Mouse (Mus musculus): ENCODE results near the gene Large1. TPM values are rescaled to one million over a fixed set of nuclear protein-coding genes. Genes with fewer than 3 reads are reported as not detected.
"Not testable (repeated sequence)": the region's sequence is repeated elsewhere in the genome, so short reads cannot be mapped to it uniquely, and the experiment has no call there.

The Large1 gene
- total and polyA plus RNA-seq, 2 experiments = 1.9 to 3.5 TPM

- Histone ChIP-seq H3K4me3 (ENCODE audit: insufficient read depth, low read depth, low read length) (no peak overlapping the region), H3K36me3 (ENCODE audit: control insufficient read depth, insufficient read depth, low read length) (no peaks in the 10 kb centered on the region), H3K9ac (ENCODE audit: low read depth, low read length) (no peak overlapping the region), H3K27me3 (ENCODE audit: control insufficient read depth, insufficient read depth, low read length) (no peaks in the 10 kb centered on the region), H3K27ac (replicated peaks; ENCODE audit: insufficient read depth, low read depth, low read length) (no peak overlapping the region), H3K4me1 (ENCODE audit: control insufficient read depth, insufficient read depth, low read length) (no peaks in the 10 kb centered on the region), H3K79me2 (ENCODE audit: control insufficient read depth, insufficient read depth, low read length) (no peaks in the 10 kb centered on the region; the same call in 1 of the 2 replicates)
- TF ChIP-seq POLR2A (IDR thresholded peaks at IDR 0.05; ENCODE audit: extremely low read depth, insufficient read depth, low read length) (no peak), CTCF (IDR thresholded peaks at IDR 0.05; ENCODE audit: low read depth, low read length) (no peak)
- 96% methylated on average over 5 of the region's 5 CpGs for WGBS
- no peak for DNase-seq (ENCODE audit: extremely low read depth, low read depth, low spot score)
Observed at GRCm38 (mm10) chr8:73329131-73329530, 24.2 kb downstream of the Large1 start.

- no peak for DNase-seq (ENCODE audit: extremely low read depth, low read depth, low spot score)
- no peaks in the 10 kb centered on the region for H3K4me1 ChIP-seq (ENCODE audit: control insufficient read depth, insufficient read depth, low read length)
- no peak overlapping the region for H3K9ac ChIP-seq (ENCODE audit: low read depth, low read length)
- H3K79me2 ChIP-seq (ENCODE audit: control insufficient read depth, insufficient read depth, low read length) = no peaks in the 10 kb centered on the region; the same call in 1 of the 2 replicates
- 92% methylated on average over 3 of the region's 3 CpGs for WGBS
- H3K27ac ChIP-seq (replicated peaks; ENCODE audit: insufficient read depth, low read depth, low read length) = no peak overlapping the region
- no peak for TF ChIP-seq CTCF (IDR thresholded peaks at IDR 0.05; ENCODE audit: low read depth, low read length)
- H3K36me3 ChIP-seq (ENCODE audit: control insufficient read depth, insufficient read depth, low read length) = no peaks in the 10 kb centered on the region
- H3K4me3 ChIP-seq (ENCODE audit: insufficient read depth, low read depth, low read length) = no peak overlapping the region
- H3K27me3 ChIP-seq (ENCODE audit: control insufficient read depth, insufficient read depth, low read length) = no peaks in the 10 kb centered on the region
Observed at GRCm38 (mm10) chr8:73328056-73328455, 25.3 kb downstream of the Large1 start.

GRCm38 (mm10) chr8:73324667-73325066, 28.7 kb downstream of the Large1 start:
- no peak for DNase-seq (ENCODE audit: extremely low read depth, low read depth, low spot score)
- H3K27me3 ChIP-seq (ENCODE audit: control insufficient read depth, insufficient read depth, low read length) = no peaks in the 10 kb centered on the region
- no peak overlapping the region for H3K4me3 ChIP-seq (ENCODE audit: insufficient read depth, low read depth, low read length)
- no peak overlapping the region for H3K9ac ChIP-seq (ENCODE audit: low read depth, low read length)
- no peaks in the 10 kb centered on the region; the same call in 1 of the 2 replicates for H3K79me2 ChIP-seq (ENCODE audit: control insufficient read depth, insufficient read depth, low read length)
- no peak for TF ChIP-seq POLR2A (IDR thresholded peaks at IDR 0.05; ENCODE audit: extremely low read depth, insufficient read depth, low read length)
- no peak for TF ChIP-seq CTCF (IDR thresholded peaks at IDR 0.05; ENCODE audit: low read depth, low read length)
- H3K4me1 ChIP-seq (ENCODE audit: control insufficient read depth, insufficient read depth, low read length) = no peaks in the 10 kb centered on the region
- WGBS = 81% methylated on average over 4 of the region's 4 CpGs
- H3K36me3 ChIP-seq (ENCODE audit: control insufficient read depth, insufficient read depth, low read length) = no peaks in the 10 kb centered on the region
- H3K27ac ChIP-seq (replicated peaks; ENCODE audit: insufficient read depth, low read depth, low read length) = no peak overlapping the region

GRCm38 (mm10) chr8:73323591-73323990, 29.7 kb downstream of the Large1 start:
- Histone ChIP-seq H3K27me3 (ENCODE audit: control insufficient read depth, insufficient read depth, low read length) (no peaks in the 10 kb centered on the region), H3K27ac (replicated peaks; ENCODE audit: insufficient read depth, low read depth, low read length) (no peak overlapping the region), H3K36me3 (ENCODE audit: control insufficient read depth, insufficient read depth, low read length) (no peaks in the 10 kb centered on the region), H3K79me2 (ENCODE audit: control insufficient read depth, insufficient read depth, low read length) (no peaks in the 10 kb centered on the region; the same call in 1 of the 2 replicates), H3K9ac (ENCODE audit: low read depth, low read length) (no peak overlapping the region), H3K4me3 (ENCODE audit: insufficient read depth, low read depth, low read length) (no peak overlapping the region), H3K4me1 (ENCODE audit: control insufficient read depth, insufficient read depth, low read length) (no peaks in the 10 kb centered on the region)
- TF ChIP-seq POLR2A (IDR thresholded peaks at IDR 0.05; ENCODE audit: extremely low read depth, insufficient read depth, low read length) (no peak), CTCF (IDR thresholded peaks at IDR 0.05; ENCODE audit: low read depth, low read length) (no peak)
- 86% methylated on average over 1 of the region's 1 CpGs for WGBS
- DNase-seq (ENCODE audit: extremely low read depth, low read depth, low spot score) = no peak

- not testable (repeated sequence) for H3K27me3 ChIP-seq (ENCODE audit: control insufficient read depth, insufficient read depth, low read length); H3K36me3 ChIP-seq (ENCODE audit: control insufficient read depth, insufficient read depth, low read length); DNase-seq (ENCODE audit: extremely low read depth, low read depth, low spot score); H3K27ac ChIP-seq (replicated peaks; ENCODE audit: insufficient read depth, low read depth, low read length); H3K79me2 ChIP-seq (ENCODE audit: control insufficient read depth, insufficient read depth, low read length); H3K4me1 ChIP-seq (ENCODE audit: control insufficient read depth, insufficient read depth, low read length); H3K4me3 ChIP-seq (ENCODE audit: insufficient read depth, low read depth, low read length); H3K9ac ChIP-seq (ENCODE audit: low read depth, low read length)
- 100% methylated on average over 2 of the region's 3 CpGs for WGBS
Observed at GRCm38 (mm10) chr8:73319500-73319899, 33.8 kb downstream of the Large1 start.

- Histone ChIP-seq H3K4me3 (ENCODE audit: insufficient read depth, low read depth, low read length) (no peak overlapping the region), H3K4me1 (ENCODE audit: control insufficient read depth, insufficient read depth, low read length) (peaks cover 5% of the 10 kb centered on the region), H3K79me2 (ENCODE audit: control insufficient read depth, insufficient read depth, low read length) (no peaks in the 10 kb centered on the region; the same call in 1 of the 2 replicates), H3K27me3 (ENCODE audit: control insufficient read depth, insufficient read depth, low read length) (no peaks in the 10 kb centered on the region), H3K9ac (ENCODE audit: low read depth, low read length) (no peak overlapping the region), H3K36me3 (ENCODE audit: control insufficient read depth, insufficient read depth, low read length) (no peaks in the 10 kb centered on the region), H3K27ac (replicated peaks; ENCODE audit: insufficient read depth, low read depth, low read length) (no peak overlapping the region)
- DNase-seq (ENCODE audit: extremely low read depth, low read depth, low spot score) = peak; percentile 41
- TF ChIP-seq CTCF (IDR thresholded peaks at IDR 0.05; ENCODE audit: low read depth, low read length) = no peak
- 82% methylated on average over 2 of the region's 2 CpGs for WGBS
Observed at GRCm38 (mm10) chr8:73313911-73314310, 39.4 kb downstream of the Large1 start.
